Mouse (Mus musculus): ENCODE data around the gene Hap1. TPM values are rescaled to one million over a fixed set of nuclear protein-coding genes. Genes with fewer than 3 reads are reported as not detected.

Hap1 gene
- polyA plus RNA-seq, 2 experiments: 0.06 to 0.23 TPM

DNA sequence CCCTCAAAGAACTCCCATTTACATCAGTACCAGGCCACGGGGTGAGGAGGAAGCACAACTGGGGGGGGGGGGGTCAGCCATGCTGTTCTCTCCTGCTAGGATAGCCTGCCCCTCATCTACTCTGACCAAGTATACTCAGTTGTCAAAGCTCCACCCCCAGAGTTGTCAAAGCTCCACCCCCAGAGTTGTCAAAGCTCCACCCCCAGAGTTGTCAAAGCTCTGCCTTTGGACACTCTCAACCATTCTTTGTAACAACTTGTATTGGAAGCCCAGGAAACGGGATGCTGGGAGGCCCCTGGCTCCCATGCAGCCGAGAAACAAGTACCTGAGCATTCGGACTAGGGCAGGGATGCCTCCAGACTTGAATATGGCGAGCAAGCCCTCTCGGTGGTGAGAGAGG, 26.8 kb upstream of the Hap1 start:
- TF ChIP-seq EP300 (IDR thresholded peaks at IDR 0.05; ENCODE audit: low read depth) (no peak), CTCF (IDR thresholded peaks at IDR 0.05; ENCODE audit: low read depth) (no peak)
- Histone ChIP-seq H3K4me3 (ENCODE audit: insufficient read depth in 1 of 2, low read depth in 2 of 2, low read length in 2 of 2) (no peak overlapping the region), H3K27ac (no peak overlapping the region), H3K9me3 (ENCODE audit: control insufficient read depth, low read length) (no peaks in the 10 kb centered on the region), H3K4me2 (ENCODE audit: low read depth) (no peak overlapping the region), H3K9ac (replicated peaks) (no peak overlapping the region), H3K27me3 (ENCODE audit: control insufficient read depth, insufficient read depth, low read length) (no peaks in the 10 kb centered on the region), H3K4me1 (replicated peaks; ENCODE audit: control insufficient read depth in 2 of 2, insufficient read depth in 2 of 2, low read length in 1 of 2) (0 out of 4 replicates have a peak, but pooled peaks cover 0 to 4% of the 10 kb centered on the region in 2 experiments), H3K36me3 (replicated peaks; ENCODE audit: control insufficient read depth, insufficient read depth, low read depth) (no peaks in the 10 kb centered on the region; the same call in 1 of the 2 replicates)
- WGBS (ENCODE audit: insufficient replicate concordance): 60% methylated on average over 6 of the region's 6 CpGs
- no peak for DNase-seq (ENCODE audit: low read depth in 3 of 3, low spot score in 3 of 3)
- ATAC-seq (ENCODE audit: insufficient read depth): no peak

DNA sequence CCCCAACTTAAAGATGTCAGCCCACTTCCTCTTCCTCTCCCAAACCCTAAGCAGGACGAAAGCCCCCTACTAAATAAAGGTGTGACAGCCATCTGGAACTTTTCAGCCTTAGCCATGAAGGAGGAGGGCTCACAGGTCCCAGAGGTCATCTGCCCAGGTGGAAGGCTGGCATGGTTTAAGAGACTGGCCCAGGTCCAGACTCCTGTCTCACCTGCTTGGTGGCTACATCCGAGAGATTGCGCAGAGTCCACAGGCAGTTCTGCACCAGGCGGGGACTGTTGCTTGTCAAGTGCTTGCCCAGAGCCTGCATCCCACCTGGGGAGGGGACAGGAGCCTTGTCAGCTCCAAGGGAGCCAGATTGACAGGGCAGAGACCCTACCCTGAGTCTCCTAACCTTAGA, 23.4 kb upstream of the Hap1 start:
- Histone ChIP-seq H3K9ac (replicated peaks) (no peak overlapping the region), H3K4me1 (replicated peaks; ENCODE audit: control insufficient read depth in 2 of 2, insufficient read depth in 2 of 2, low read length in 1 of 2) (no peaks in the 10 kb centered on the region), H3K4me3 (ENCODE audit: insufficient read depth in 1 of 2, low read depth in 2 of 2, low read length in 2 of 2) (no peak overlapping the region), H3K27ac (no peak overlapping the region), H3K27me3 (ENCODE audit: control insufficient read depth, insufficient read depth, low read length) (no peaks in the 10 kb centered on the region), H3K9me3 (ENCODE audit: control insufficient read depth, low read length) (no peaks in the 10 kb centered on the region), H3K36me3 (replicated peaks; ENCODE audit: control insufficient read depth, insufficient read depth, low read depth) (no peaks in the 10 kb centered on the region; the same call in 1 of the 2 replicates), H3K4me2 (ENCODE audit: low read depth) (no peak overlapping the region)
- WGBS (ENCODE audit: insufficient replicate concordance): 70% methylated on average over 4 of the region's 4 CpGs
- DNase-seq (ENCODE audit: low read depth in 3 of 3, low spot score in 3 of 3): no peak
- no peak for ATAC-seq (ENCODE audit: insufficient read depth)
- TF ChIP-seq EP300 (IDR thresholded peaks at IDR 0.05; ENCODE audit: low read depth) (no peak), CTCF (IDR thresholded peaks at IDR 0.05; ENCODE audit: low read depth) (no peak)

- Histone ChIP-seq H3K4me1 (replicated peaks; ENCODE audit: control insufficient read depth in 2 of 2, insufficient read depth in 2 of 2, low read length in 1 of 2) (no peaks in the 10 kb centered on the region), H3K9ac (replicated peaks) (no peak overlapping the region), H3K4me3 (ENCODE audit: insufficient read depth in 1 of 2, low read depth in 2 of 2, low read length in 2 of 2) (no peak overlapping the region), H3K4me2 (ENCODE audit: low read depth) (no peak overlapping the region), H3K9me3 (ENCODE audit: control insufficient read depth, low read length) (no peaks in the 10 kb centered on the region), H3K27me3 (ENCODE audit: control insufficient read depth, insufficient read depth, low read length) (no peaks in the 10 kb centered on the region), H3K36me3 (replicated peaks; ENCODE audit: control insufficient read depth, insufficient read depth, low read depth) (no peaks in the 10 kb centered on the region; the same call in 1 of the 2 replicates), H3K27ac (no peak overlapping the region)
- DNase-seq (ENCODE audit: low read depth in 3 of 3, low spot score in 3 of 3) (no peak), ATAC-seq (ENCODE audit: insufficient read depth) (no peak)
- TF ChIP-seq EP300 (IDR thresholded peaks at IDR 0.05; ENCODE audit: low read depth) (no peak), CTCF (IDR thresholded peaks at IDR 0.05; ENCODE audit: low read depth) (no peak)
- 68% methylated on average over 5 of the region's 5 CpGs for WGBS (ENCODE audit: insufficient replicate concordance)
Observed at GRCm38 (mm10) chr11:100378446-100378845, 22.5 kb upstream of the Hap1 start.

DNA sequence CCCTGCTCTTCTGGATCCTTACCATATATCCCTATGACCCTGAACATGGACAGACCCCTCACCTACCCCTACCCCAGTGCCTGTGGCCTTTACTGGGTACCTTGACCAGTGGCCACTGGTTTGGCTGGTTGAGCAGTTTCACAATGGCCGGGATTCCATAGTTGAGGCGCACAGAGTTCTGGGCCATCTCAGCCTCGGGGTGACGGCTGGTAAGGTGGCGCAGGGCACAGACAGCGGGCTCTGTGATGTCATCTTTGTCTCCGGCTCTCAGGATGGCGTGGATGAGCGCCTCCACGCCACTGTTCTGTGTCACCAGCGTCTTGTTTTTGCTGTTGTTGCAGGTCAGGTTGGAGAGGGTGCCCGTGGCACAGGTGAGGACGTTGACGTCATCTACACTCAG, 22.1 kb upstream of the Hap1 start:
- 76% methylated on average over 14 of the region's 14 CpGs for WGBS (ENCODE audit: insufficient replicate concordance)
- H3K9ac ChIP-seq (replicated peaks): no peak overlapping the region
- H3K4me1 ChIP-seq (replicated peaks; ENCODE audit: control insufficient read depth in 2 of 2, insufficient read depth in 2 of 2, low read length in 1 of 2): no peaks in the 10 kb centered on the region
- H3K9me3 ChIP-seq (ENCODE audit: control insufficient read depth, low read length): no peaks in the 10 kb centered on the region
- H3K27me3 ChIP-seq (ENCODE audit: control insufficient read depth, insufficient read depth, low read length): no peaks in the 10 kb centered on the region
- H3K4me2 ChIP-seq (ENCODE audit: low read depth): no peak overlapping the region
- no peak for TF ChIP-seq CTCF (IDR thresholded peaks at IDR 0.05; ENCODE audit: low read depth)
- TF ChIP-seq EP300 (IDR thresholded peaks at IDR 0.05; ENCODE audit: low read depth): no peak
- no peak overlapping the region for H3K4me3 ChIP-seq (ENCODE audit: insufficient read depth in 1 of 2, low read depth in 2 of 2, low read length in 2 of 2)
- no peak for DNase-seq (ENCODE audit: low read depth in 3 of 3, low spot score in 3 of 3)
- H3K27ac ChIP-seq: no peak overlapping the region
- no peak for ATAC-seq (ENCODE audit: insufficient read depth)
- no peaks in the 10 kb centered on the region; the same call in 1 of the 2 replicates for H3K36me3 ChIP-seq (replicated peaks; ENCODE audit: control insufficient read depth, insufficient read depth, low read depth)

DNA sequence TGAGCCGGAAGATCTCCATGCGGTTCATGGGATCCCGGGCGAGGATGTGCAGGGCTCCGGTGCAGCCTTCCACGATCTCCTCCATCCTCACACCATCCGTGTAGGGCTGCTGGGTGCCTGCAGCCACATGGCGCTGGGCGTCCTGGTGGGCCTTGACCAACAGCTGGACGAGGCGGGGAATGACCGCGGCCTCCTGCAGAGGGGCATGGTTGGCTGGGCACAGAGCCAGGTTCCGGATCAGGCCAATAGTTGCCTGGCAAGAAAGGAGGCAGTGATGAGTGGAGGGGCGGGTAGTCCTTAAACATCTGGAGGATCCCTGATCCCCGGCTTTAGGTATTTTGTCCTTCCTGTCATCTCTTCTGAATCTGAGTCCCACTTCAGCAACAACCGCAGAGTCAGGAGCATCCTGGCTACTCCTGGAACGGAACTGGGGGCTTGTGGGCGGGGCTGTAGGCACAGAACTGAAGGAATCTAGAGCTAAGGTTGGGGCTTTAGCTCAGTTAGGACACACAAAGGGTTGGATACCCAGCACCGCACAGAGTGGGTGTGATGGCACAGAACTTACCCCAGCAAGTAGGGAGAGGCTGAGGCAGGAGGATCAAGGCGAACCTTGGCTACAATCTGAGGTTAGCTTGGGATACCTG, 20.9 kb upstream of the Hap1 start:
- TF ChIP-seq CTCF (IDR thresholded peaks at IDR 0.05; ENCODE audit: low read depth): no peak
- no peak for TF ChIP-seq EP300 (IDR thresholded peaks at IDR 0.05; ENCODE audit: low read depth)
- Histone ChIP-seq H3K9me3 (ENCODE audit: control insufficient read depth, low read length) (no peaks in the 10 kb centered on the region), H3K27ac (no peak overlapping the region), H3K4me2 (ENCODE audit: low read depth) (no peak overlapping the region), H3K36me3 (replicated peaks; ENCODE audit: control insufficient read depth, insufficient read depth, low read depth) (no peaks in the 10 kb centered on the region), H3K9ac (replicated peaks) (no peak overlapping the region), H3K27me3 (ENCODE audit: control insufficient read depth, insufficient read depth, low read length) (no peaks in the 10 kb centered on the region), H3K4me3 (ENCODE audit: insufficient read depth in 1 of 2, low read depth in 2 of 2, low read length in 2 of 2) (no peak overlapping the region), H3K4me1 (replicated peaks; ENCODE audit: control insufficient read depth in 2 of 2, insufficient read depth in 2 of 2, low read length in 1 of 2) (no peaks in the 10 kb centered on the region)
- ATAC-seq (ENCODE audit: insufficient read depth): no peak
- WGBS (ENCODE audit: insufficient replicate concordance): 80% methylated on average over 21 of the region's 21 CpGs
- no peak for DNase-seq (ENCODE audit: low read depth in 3 of 3, low spot score in 3 of 3)
